Mouse (Mus musculus) spleen, postnatal 10 days (tissue): ENCODE data around the gene Gm37240.
"Not testable (repeated sequence)": the region's sequence is repeated elsewhere in the genome, so short reads cannot be mapped to it uniquely, and the experiment has no call there.

Source experiments
- DNase-seq, 2 experiments: peaks; one replicate each; pipeline ENCODE4 v3.0.0; 2021 to 2022; ENCODE audit warnings: low spot score in 2 of 2

Gene Gm37240

DNA sequence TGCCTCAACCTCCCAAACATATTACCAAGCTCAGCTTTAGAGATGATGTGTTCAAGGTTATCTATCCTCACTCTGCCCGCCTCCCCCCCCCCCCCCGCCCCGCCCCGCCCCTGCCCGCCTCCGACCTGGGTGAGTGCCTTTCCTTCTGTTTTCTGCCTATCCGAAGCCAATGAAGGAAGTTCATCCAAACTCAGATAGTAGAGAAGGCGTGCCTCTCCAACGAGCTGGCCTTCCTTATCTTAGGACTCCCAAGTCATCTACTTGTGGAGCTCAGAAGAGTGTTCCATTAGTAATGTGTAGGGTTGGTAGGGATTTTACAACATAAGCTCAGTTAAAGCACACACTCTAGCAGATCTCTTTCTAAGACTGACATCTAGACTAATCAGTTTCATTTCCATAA lies 1284.1 kb downstream of the Gm37240 start:
- DNase-seq = no peak

DNA sequence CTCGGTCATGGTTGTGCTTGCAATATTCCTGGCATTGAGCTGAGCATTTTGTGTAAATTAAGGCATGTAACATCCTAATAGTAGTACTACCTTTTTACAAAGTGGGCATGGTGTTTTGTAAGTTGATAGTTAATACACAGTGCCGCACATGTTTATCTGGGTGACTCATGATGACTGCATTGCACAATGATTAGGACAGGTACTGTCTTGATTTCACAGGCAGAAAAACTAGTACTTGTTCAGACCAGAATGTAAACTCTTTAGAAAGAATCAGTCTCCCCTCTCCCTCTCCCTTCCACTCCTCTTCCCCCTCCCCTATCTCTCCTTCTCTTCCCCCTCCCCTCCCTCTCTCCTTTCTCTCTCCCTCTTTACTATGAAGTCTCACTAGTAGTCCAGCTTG lies 1284.6 kb downstream of the Gm37240 start:
- no peak for DNase-seq

DNA sequence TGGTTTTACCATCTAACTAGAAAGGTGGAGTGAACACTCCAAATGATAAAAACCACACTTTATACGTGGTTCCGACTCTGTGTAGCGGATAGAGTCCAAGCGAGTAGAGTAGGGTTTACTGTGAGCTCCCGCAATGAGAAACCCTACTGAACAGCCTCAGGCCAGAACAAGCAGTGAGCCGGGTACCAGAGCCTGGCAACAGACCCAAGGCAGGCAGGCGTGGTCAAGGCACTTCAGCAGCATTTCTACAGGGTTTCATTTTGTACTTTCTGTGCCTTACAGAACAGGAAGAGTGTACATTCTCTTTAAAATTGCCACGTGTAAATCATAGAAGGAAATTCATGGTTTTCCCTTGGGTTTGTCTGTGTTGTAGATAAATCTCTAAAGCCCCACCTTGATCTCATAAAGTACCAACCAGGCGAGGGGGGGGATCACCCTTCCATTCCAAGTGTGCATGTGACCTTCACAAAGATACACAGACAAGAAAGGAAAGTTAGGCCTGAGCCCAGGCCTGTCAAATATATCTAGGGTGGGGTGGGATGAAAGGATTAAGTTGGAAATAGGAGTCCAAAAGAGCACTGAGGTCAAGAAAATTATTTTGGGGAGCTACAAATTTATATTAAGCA lies 1285.3 kb downstream of the Gm37240 start:
- no peak for DNase-seq

DNA sequence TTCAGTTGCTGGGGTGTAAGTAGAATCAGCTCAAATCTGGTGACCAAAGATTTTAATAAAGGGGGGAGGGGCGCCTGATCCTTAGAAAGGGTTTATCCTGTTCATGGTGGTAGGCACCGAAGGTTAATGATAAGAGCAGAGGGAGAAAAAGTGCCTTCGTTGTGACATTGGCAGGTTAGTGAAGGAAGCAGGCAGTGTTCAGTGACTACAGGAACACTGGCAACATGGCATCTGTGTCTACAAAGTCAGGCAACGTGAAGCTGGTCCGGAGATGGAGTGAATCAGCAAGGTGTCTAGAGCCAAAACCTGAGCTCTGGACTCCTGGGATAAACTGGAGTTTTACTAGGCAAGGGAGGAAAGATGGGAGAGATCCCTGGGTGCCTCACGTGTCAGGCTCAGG lies 1288.6 kb downstream of the Gm37240 start:
- DNase-seq = no peak

DNA sequence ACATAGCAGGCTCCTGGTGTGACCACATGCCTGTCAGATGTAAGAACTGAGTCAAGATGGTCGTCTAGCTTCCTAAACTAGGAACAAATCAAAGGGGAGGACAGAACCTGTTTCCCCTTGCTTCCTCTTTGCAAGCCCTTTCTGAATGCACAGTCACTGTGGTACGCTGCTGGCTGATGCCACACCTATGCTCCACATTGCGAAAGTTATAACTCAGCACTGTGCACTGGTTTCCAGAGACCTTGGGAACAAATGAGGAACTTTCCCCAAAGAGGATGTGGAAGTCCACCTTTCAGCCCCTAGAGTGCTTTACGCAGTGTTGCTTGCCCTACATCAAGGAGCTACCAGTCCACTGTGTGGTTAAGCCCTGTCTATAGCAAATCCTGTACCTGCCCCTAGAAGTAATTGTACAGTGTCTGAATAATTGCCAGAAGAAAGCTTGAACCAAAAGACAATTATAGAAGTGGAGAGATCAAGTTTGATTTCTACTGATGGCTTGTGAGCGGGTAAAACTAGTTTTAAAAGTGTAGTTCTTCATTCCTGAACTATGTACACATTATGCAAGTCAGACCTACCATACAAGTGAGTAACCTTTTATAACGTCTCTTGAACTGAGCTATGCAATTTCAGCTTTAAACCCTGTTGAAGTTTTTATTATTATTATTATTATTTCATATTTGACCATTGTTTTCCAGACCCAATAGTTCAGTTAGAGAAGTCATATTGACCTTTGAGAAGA lies 1289.2 kb downstream of the Gm37240 start:
- no peak for DNase-seq

DNA sequence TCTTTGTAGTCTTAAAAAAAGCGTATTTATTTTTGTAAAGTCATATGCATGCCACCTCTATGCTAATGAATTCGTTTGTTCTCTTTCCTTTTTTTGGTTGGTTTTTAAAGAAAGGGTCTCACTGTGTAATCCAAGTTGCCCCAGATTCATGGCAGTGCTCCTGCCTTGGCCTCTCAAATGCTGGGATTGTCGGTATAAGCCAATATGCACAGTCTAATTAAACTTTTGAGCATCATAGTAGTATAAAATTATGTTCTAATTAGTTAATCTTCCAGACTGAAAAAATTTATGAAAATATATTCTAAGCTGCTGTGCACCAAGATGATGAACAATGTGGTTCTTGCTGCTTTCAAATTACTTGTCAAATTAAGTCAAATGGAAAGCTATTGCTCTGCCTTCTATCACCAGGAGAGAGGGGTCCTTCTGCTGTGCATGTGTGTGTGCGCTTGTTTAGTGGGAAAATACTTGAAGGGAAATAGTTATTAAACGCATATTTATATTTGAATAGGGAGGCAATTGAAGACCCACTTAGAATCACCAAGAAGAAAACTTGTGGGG lies 1291.6 kb downstream of the Gm37240 start:
- no peak for DNase-seq

DNA sequence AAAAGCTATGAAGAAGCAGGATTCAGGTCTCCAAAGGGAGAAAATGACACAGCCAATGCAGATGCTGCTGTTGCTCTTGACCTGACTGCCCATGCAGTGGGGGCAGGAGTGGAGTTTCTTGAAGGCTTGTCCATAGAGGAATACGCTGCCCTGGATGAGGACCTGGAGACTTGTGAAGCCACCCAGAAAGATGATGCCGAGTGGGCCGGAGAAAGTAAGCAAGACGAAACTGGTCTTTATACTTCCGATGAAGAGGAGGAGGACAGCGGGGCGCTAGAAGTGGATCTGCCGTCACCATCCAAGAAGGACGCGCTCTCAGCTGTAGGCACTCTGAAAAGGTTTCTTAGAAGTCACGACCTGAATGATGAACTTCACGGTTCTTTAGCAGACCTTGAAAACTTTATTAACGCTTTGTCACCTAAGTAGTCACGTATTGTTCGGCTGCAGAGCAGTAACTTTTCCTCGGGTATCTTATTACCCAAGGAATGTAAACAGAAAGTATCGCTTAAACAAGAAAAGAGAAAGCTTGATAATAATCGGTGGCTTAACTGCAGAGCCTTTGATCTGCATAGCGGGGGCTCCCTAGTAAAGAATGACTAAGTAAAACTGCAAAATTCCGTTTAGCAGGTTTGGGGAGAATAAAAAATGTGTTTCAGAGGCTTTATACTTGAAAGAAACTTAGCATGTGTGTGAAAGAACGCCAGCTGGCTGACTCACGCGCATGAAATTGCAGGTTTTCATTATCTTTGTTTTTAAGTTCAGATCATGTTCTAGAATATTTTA lies 1292.2 kb downstream of the Gm37240 start:
- no peak for DNase-seq

DNA sequence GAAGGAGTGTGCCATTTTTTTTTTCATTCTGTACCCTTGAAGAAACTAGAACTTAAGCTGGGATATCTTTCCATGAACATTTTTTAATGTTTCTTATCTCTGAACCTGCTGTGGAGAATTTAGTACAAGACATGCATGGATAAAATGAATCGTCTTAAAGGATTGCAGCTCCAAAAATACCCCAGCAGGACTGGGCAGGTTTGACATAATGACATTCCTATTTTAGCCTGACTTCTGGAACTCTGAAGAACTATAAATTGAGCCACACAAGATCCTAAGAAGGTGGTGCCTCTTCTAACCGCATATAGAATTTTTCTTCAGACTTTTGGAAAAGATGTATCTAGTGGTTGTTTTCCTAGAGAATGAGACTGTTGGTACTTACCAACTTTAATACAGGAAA lies 1294.0 kb downstream of the Gm37240 start, which contains the start of gene Tigd4:
Tigd4 (plus strand) TSS at position 301 of the 400 bp plus-strand sequence.
- no peak for DNase-seq

DNA sequence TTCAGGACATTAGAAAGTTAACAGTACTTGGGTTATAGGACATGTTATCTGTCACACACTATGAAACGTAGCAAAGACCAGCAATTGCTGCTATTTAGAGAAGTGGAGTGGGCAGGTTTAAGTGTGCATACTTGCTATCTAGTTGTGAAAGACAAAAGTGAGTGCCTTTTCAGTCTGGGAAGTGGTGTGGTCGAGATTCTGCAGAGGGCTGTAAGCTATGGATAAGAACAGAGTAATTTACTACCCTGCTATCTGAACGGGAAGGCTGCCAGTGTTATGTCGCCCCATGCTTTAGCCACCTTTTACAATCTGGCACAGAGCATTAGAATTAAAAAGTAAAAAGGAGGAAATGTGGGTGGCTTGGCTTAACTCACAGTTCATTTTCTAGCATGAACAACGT lies 1300.6 kb downstream of the Gm37240 start:
- DNase-seq = no peak

DNA sequence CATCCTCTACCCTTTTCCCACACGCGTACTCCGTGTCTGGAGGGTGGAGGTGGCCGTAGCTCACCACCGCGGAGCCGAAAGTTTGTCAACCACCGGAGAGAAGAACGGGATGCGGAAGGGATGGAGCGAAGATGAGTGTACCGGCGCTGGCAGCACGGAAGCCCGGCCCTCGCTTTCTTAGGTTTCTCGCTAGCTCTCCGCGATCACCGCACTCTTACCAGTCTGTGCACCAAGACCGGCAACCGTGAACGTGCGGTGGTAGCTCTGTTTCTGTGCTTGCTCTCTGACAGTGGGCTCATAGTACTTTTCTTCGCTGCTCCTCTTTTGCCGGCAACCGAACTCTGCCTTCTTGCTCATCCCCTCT lies 1304.4 kb downstream of the Gm37240 start:
- no peak for DNase-seq

DNA sequence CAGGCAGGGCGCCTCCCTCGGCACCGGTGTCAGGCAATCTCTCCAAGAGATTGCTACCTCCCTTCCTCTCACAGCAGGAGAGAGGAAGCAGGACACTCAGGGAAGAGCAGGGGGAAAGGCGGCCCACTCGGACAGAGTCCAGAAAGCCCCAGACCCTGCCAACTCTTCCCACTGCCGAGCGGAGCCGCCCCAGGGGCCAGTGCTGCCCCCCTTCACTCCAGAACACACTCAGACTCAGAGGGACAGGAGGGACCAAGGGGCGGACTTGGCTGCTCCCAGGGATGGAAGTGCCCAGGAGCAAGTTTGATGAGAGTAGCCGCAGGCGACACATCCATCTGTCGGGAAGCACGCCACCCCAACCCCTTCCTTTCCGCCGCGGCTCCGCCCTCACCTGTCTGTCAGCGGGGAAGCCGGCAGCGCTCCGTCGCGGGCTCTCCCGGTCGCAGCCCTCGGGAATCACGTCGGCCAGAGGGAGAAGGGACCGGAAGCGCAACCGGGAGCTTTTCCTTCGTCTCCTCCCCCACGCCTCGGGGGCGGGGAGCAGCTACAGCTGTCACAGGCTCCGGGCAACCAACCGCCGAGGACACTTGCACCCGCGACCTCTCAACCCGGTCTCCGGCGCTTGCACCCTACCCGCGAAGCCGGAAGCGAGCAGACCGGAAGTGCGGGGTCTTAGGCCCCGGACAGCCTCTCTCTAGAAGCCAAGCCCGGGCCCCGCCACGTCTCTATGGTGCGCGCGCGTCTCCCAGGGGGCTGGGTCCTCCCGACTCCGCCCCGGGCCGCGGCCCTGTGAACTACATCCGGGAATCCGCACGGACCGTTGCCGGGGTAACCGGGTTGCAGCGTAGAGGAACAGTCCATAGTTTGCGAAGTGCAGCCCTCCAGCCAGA lies 1305.0 kb downstream of the Gm37240 start, which contains the start of gene Arfip1:
Arfip1 (minus strand) TSS at position 603 of the 890 bp plus-strand sequence.
- peak; percentile 77 to 93 for DNase-seq

DNA sequence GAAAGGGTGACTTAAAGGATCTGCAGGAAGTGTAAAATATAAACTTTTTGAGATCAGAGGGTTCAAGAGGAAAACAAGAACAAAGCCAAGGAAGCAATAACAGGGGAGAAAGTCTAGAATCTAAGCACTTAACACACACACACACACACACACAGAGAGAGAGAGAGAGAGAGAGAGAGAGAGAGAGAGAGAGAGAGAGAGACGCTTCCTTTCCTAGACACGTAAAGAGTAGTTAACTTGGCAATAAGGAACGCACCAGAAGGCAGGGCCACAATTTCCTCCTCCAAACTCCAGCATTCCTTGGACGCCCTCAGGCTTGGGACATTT lies 1305.7 kb downstream of the Gm37240 start:
- no peak for DNase-seq

DNA sequence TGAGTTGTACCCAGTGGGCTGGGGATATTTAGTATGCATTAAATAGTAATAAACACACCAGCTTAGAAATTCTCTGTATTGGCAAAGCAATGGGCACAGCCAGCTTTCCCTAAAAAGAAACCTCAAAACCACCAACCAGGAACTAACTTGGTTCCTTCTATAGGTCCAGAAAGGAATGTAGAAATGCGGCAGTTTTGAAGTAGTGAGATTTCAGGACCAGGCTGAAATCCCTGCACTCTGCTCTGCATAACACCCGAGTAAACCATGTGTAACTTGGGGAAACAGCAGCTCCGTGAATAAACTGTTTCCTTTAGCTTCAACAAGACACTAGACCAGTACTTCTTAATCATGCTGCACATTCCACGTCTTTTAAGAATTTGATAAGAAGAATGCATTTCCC lies 1306.6 kb downstream of the Gm37240 start:
- no peak for DNase-seq

DNA sequence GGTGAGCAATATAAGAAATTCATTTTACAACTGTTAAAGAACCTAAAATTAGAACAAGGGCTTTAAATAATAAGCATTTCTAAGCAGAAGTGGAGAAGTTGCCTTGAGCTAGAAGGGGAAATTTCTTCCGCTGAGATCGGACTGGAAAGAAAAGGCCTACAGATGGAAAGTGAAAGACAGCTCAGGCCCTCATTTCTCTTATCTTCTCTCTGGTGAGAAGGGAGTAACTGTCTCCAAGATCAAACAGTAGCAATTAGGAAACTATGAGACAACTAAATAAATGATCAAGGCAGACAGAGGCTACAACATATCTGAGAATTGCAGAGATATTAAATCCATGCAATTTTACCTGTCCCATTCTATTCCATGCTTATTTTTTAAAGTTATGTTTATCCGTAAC lies 1316.8 kb downstream of the Gm37240 start:
- DNase-seq = no peak

DNA sequence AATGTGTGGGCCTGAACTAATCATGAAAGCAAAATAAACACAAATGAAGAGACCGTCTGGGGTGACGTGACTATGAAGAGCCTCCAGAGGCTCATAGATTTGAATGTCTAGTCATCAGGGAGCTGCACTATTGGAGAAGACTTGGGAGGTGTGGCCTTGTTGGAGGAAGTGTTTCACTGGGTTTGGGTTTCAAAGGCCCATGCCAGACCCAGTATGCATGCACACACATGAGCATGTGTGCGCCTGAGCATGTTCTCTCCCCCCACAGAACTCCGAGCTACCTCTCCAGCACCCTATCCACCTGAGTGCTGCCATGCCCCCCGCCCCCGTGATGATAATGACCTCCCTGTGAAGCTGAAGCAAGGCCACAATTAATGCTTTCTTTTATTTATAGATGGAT lies 1317.7 kb downstream of the Gm37240 start:
- no peak for DNase-seq

DNA sequence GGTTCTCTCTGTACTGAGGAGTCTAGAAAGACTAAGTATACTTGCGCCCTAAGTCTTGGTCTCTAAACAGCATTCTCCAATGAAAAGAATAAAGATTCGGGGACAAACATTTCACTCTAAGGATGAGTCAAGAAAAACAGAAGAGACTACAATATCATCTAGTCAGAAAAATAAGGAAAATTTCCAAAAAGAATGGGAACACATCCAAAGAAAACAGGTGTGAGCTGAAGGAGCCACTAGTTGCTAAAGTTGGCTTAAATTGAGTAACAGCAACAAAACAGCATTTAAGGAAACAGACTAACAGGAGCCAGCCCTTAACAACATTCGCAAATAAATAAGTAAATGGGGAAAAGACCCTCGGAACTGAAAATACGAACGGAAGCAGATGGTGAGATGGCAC lies 1318.8 kb downstream of the Gm37240 start:
- DNase-seq = no peak

DNA sequence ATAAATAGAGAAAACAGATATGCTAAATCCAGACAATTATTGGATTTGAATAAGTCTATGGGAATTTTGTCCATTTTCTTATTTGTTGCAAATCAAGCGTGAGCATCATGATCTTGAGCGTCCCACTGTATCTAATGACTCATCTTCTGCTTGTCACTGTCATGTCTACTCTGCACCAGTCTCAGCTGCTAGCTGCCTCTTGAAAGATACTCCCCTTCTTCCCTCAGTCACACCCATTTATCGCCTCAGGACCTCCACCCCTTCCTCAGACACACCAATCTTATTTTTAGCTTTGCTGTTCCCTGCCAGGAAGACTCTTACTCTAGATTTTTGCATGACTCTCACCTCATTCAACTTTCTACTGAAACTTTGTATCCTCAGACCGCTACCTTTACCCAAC lies 1323.9 kb downstream of the Gm37240 start:
- no peak for DNase-seq

DNA sequence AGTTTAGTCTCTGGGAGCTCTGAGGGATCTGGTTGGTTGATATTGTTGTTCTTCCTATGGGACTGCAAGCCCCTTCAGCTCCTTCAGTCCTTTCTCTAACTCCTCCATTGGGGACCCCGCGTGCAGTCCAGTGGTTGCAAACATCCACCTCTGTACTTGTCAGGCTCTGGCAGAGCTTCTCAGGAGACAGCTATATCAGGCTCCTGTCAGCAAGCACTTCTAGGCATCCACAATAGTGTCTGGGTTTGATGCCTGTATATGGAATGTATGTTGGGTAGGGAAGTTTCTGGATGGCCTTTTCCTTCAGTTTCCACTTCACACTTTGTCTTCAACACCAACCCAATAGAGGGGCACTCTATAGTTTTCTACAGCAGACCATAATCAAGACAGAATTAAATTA lies 1324.4 kb downstream of the Gm37240 start:
- DNase-seq = not testable (repeated sequence)

DNA sequence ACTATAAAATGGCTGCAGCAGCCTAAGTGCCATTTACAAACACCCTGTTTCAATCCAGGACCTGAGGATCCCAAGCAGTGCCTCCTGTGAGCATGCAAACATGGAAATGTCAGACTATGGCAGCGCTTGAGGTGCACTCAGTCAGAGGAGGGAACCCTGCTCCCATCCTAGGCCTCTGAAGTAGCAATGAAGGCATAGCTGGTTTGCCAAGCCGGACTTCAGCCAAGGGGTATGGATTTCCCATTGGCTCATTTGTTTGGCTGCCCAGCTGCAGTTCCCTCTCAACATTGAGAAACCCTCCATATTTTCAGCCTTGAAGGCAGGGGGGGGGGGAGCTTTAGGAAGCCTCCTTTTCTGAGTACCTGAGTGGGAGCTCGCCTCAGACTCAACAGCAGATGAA lies 1329.0 kb downstream of the Gm37240 start:
- DNase-seq = no peak

DNA sequence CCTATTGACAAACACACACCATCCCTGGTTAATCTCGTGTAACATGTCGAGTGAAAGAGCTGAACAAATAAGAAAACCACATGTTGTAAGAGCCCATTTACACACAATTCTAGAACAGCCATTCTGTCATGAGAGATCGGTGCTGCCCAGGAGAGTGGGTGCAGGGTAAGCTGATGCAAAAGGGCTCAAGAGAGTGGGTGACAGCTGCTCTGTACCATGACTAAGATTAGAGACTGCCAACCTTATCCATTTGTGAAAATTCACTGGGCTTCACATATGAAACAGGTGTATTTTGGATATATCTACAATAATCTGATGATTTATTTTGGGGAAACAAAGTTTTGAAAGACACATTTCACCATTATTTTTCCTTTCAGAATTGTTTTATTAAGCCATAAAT lies 1331.5 kb downstream of the Gm37240 start:
- DNase-seq = no peak

DNA sequence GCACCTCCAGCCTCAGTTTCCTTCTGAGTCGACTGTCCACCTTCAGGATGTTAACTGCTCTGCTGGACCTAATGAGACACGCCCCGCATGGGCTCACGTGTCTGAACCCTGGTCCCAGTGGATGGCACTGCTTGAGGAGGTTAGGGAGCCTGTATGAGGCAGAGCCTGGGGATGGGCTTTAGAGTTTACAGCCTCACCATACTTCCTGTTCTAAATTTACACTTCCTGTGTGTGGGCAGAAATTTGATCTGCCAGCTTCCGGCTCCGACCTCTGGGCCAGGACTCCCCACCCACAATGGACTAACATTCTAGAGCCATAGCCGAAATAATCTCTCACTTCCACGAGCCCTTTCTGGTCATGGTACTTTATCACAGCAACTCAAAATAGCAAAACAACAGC lies 1340.1 kb downstream of the Gm37240 start:
- DNase-seq = peak in 1 of 2 experiments; percentile 18

DNA sequence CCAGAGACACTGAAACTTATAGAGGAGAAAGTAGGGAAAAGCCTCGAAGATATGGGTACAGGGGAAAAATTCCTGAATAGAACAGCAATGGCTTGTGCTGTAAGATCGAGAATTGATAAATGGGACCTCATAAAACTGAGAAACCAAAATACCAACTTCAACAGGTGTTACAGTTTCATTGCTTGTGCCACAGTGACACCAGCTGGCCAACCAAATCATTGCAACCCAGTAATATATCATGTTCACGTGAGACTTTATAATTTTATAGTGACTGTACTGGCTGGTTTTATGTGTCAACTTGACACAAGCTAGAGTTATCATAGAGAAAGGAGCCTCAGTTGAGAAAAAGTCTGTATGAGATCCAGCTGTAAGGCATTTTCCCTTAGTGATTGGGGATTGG lies 1344.9 kb downstream of the Gm37240 start:
- peak; percentile 61 to 79 for DNase-seq
